Mouse (Mus musculus): ENCODE results near the gene Zc3hav1l. TPM values are rescaled to one million over a fixed set of nuclear protein-coding genes. Genes with fewer than 3 reads are reported as not detected.

Zc3hav1l gene
- polyA plus RNA-seq (2014; fragmentation: Illumina TruSeq; extraction: RNeasy Lipid Tissue Mini Kit (QIAGEN cat#74804); ENCODE audit: insufficient read depth, low read depth, low replicate concordance): 0.75 TPM

GRCm38 (mm10) chr6:38298761-38299401 lies at the start of gene Zc3hav1l:
TSS of gene Zc3hav1l (minus strand) at chr6:38299259.

GRCm38 (mm10) chr6:38253736-38254641 lies 45.1 kb downstream of the Zc3hav1l start, which contains the start of gene D630045J12Rik:
TSS of gene D630045J12Rik (minus strand) at chr6:38254009.

Other genes with a start within 250 kb of the Zc3hav1l start
- 3.5 TPM for gene Tmem213, start 190.0 kb downstream of the Zc3hav1l start, polyA plus RNA-seq (2014; fragmentation: Illumina TruSeq; extraction: RNeasy Lipid Tissue Mini Kit (QIAGEN cat#74804); ENCODE audit: insufficient read depth, low read depth, low replicate concordance)
- gene Atp6v0a4, start 174.7 kb downstream of the Zc3hav1l start, polyA plus RNA-seq (2014; fragmentation: Illumina TruSeq; extraction: RNeasy Lipid Tissue Mini Kit (QIAGEN cat#74804); ENCODE audit: insufficient read depth, low read depth, low replicate concordance): 1.8 TPM
- gene D630045J12Rik, start 45.2 kb downstream of the Zc3hav1l start, polyA plus RNA-seq (2014; fragmentation: Illumina TruSeq; extraction: RNeasy Lipid Tissue Mini Kit (QIAGEN cat#74804); ENCODE audit: insufficient read depth, low read depth, low replicate concordance): 1.5 TPM
- gene Zc3hav1, start 55.3 kb upstream of the Zc3hav1l start, polyA plus RNA-seq (2014; fragmentation: Illumina TruSeq; extraction: RNeasy Lipid Tissue Mini Kit (QIAGEN cat#74804); ENCODE audit: insufficient read depth, low read depth, low replicate concordance): 20.6 TPM
- gene Ttc26, start 82.2 kb upstream of the Zc3hav1l start, polyA plus RNA-seq (2014; fragmentation: Illumina TruSeq; extraction: RNeasy Lipid Tissue Mini Kit (QIAGEN cat#74804); ENCODE audit: insufficient read depth, low read depth, low replicate concordance): 2.4 TPM
- gene Ubn2, start 134.7 kb upstream of the Zc3hav1l start, polyA plus RNA-seq (2014; fragmentation: Illumina TruSeq; extraction: RNeasy Lipid Tissue Mini Kit (QIAGEN cat#74804); ENCODE audit: insufficient read depth, low read depth, low replicate concordance): 3.5 TPM
- 91.3 TPM for gene Fmc1, start 234.2 kb upstream of the Zc3hav1l start, polyA plus RNA-seq (2014; fragmentation: Illumina TruSeq; extraction: RNeasy Lipid Tissue Mini Kit (QIAGEN cat#74804); ENCODE audit: insufficient read depth, low read depth, low replicate concordance)